10 mouse cellular contexts compared by ENCODE assay signal in genomic region chr8:77478913-77479273, GRCm38 (mm10). TPM values are rescaled to one million over a fixed set of nuclear protein-coding genes. Genes with fewer than 3 reads are reported as not detected.
DNase-seq lines count a peak whose midpoint lies in the region; ATAC-seq and TF ChIP-seq lines count a peak whose summit lies in the region.
"Had no signal": no experiment of that assay in that cellular context is flagged by ENCODE, and none has a peak within 500 bp of the region (broad histone marks: within the 10 kb centered on the region; RNA-seq: fewer than 3 reads in every experiment).

No protein-coding gene starts in this region.

- peak overlapping the region; percentile 6; the same call in 1 of the 2 replicates for H3K4me2 ChIP-seq in heart, embryonic 13.5 days
- H3K4me2 ChIP-seq in intestine, embryonic 14.5 days (ENCODE audit: low read length) = no peak overlapping the region
- H3K4me2 ChIP-seq in liver, embryonic 14.5 days (ENCODE audit: low read depth) = peak overlapping the region; percentile 30; the same call in 1 of the 2 replicates
- H3K4me2 ChIP-seq in stomach, embryonic 16.5 days (ENCODE audit: low read depth, low read length) = no peak overlapping the region

- H3K4me1 ChIP-seq in heart, embryonic 13.5 days = peaks cover 68% of the 10 kb centered on the region
- H3K4me1 ChIP-seq in intestine, embryonic 14.5 days (replicated peaks; ENCODE audit: control insufficient read depth, insufficient read depth, low read length) = peaks cover 35% of the 10 kb centered on the region
- peaks cover 15 to 31% of the 10 kb centered on the region in 2 experiments for H3K4me1 ChIP-seq in liver, embryonic 14.5 days (replicated peaks; ENCODE audit: control insufficient read depth in 2 of 2, insufficient read depth in 2 of 2, low read length in 1 of 2)
- peaks cover 43% of the 10 kb centered on the region for H3K4me1 ChIP-seq in stomach, embryonic 16.5 days (ENCODE audit: control insufficient read depth, insufficient read depth, low read length)

- H3K9ac ChIP-seq in heart, embryonic 13.5 days = peak overlapping the region; percentile 8; the same call in 1 of the 2 replicates
- H3K9ac ChIP-seq in intestine, embryonic 14.5 days (ENCODE audit: low read length) = no peak overlapping the region
- no peak overlapping the region for H3K9ac ChIP-seq in liver, embryonic 14.5 days (replicated peaks)
- no peak overlapping the region for H3K9ac ChIP-seq in stomach, embryonic 16.5 days (ENCODE audit: low read length)

- peak overlapping the region; percentile 73 for H3K27ac ChIP-seq in heart, embryonic 13.5 days (replicated peaks)
- peak overlapping the region; percentile 38; the same call in 1 of the 2 replicates for H3K27ac ChIP-seq in intestine, embryonic 14.5 days (ENCODE audit: low read depth)
- no peak overlapping the region; the same call in 1 of the 2 replicates for H3K27ac ChIP-seq in liver, embryonic 14.5 days
- peak overlapping the region; percentile 61 for H3K27ac ChIP-seq in stomach, embryonic 16.5 days (ENCODE audit: low read length)

- intact Hi-C loops in heart, postnatal 10 days (cut with DNase I) = no loop called here

- no peak for TF ChIP-seq EP300 in liver, embryonic 14.5 days (IDR thresholded peaks at IDR 0.05; ENCODE audit: low read depth)

- WGBS in heart, embryonic 13.5 days = 25% methylated on average over 2 of the region's 2 CpGs
- 28% methylated on average over 2 of the region's 2 CpGs for WGBS in intestine, embryonic 14.5 days
- WGBS in liver, embryonic 14.5 days (ENCODE audit: insufficient replicate concordance) = 18% methylated on average over 2 of the region's 2 CpGs
- 43% methylated on average over 2 of the region's 2 CpGs for WGBS in stomach, embryonic 16.5 days

- no peaks in the 10 kb centered on the region for H3K9me3 ChIP-seq in heart, embryonic 13.5 days
- H3K9me3 ChIP-seq in intestine, embryonic 14.5 days (ENCODE audit: control insufficient read depth, low read length) = no peaks in the 10 kb centered on the region
- no peaks in the 10 kb centered on the region for H3K9me3 ChIP-seq in liver, embryonic 14.5 days (ENCODE audit: control insufficient read depth, low read length)
- H3K9me3 ChIP-seq in stomach, embryonic 16.5 days (replicated peaks; ENCODE audit: control insufficient read depth, low read length) = no peaks in the 10 kb centered on the region

- no peaks in the 10 kb centered on the region for H3K27me3 ChIP-seq in heart, embryonic 13.5 days (replicated peaks)
- H3K27me3 ChIP-seq in intestine, embryonic 14.5 days (replicated peaks; ENCODE audit: control insufficient read depth, insufficient read depth, low read length) = no peaks in the 10 kb centered on the region
- no peaks in the 10 kb centered on the region for H3K27me3 ChIP-seq in liver, embryonic 14.5 days (ENCODE audit: control insufficient read depth, insufficient read depth, low read length)
- no peaks in the 10 kb centered on the region for H3K27me3 ChIP-seq in stomach, embryonic 16.5 days (ENCODE audit: control insufficient read depth, insufficient read depth, low read length)
- H3K27me3 ChIP-seq: CH12.LX had no signal

- no peak overlapping the region for H3K4me3 ChIP-seq in heart, embryonic 13.5 days
- H3K4me3 ChIP-seq in intestine, embryonic 14.5 days (ENCODE audit: low read depth, low read length) = no peak overlapping the region
- H3K4me3 ChIP-seq in liver, embryonic 14.5 days (ENCODE audit: insufficient read depth in 1 of 2, low read depth in 2 of 2, low read length in 2 of 2) = no peak overlapping the region
- no peak overlapping the region for H3K4me3 ChIP-seq in stomach, embryonic 16.5 days (replicated peaks; ENCODE audit: low read length)

- ATAC-seq in heart, embryonic 13.5 days (ENCODE audit: extremely low read depth, insufficient number of reproducible peaks, low FRiP score, low TSS enrichment) = peak; percentile 24; the same call in 1 of the 2 replicates
- peak; percentile 74 for ATAC-seq in intestine, embryonic 14.5 days (replicated peaks; ENCODE audit: low FRiP score, low TSS enrichment, low read depth)
- peak; percentile 77 for ATAC-seq in liver, embryonic 14.5 days (ENCODE audit: insufficient read depth)
- peak; percentile 87 for ATAC-seq in stomach, embryonic 16.5 days (ENCODE audit: insufficient read depth, low FRiP score)

- no peak for TF ChIP-seq CTCF in liver, embryonic 14.5 days (IDR thresholded peaks at IDR 0.05; ENCODE audit: low read depth)

- DNase-seq in heart, postnatal 10 days = no peak
- DNase-seq in intestine, embryonic 14.5 days (ENCODE audit: low spot score) = no peak
- peak in 1 of 3 experiments; percentile 17 for DNase-seq in liver, embryonic 14.5 days (ENCODE audit: low read depth in 3 of 3, low spot score in 3 of 3)
- DNase-seq in testis, postnatal 14 days (ENCODE audit: low spot score) = no peak
- no peak for DNase-seq in thymus, postnatal 25 days
- no peak for DNase-seq in layer of hippocampus, postnatal 14 days (ENCODE audit: low spot score in 2 of 2)
- DNase-seq: adrenal gland, postnatal 10 days had no signal

- H3K36me3 ChIP-seq in heart, embryonic 13.5 days = no peaks in the 10 kb centered on the region
- no peaks in the 10 kb centered on the region for H3K36me3 ChIP-seq in intestine, embryonic 14.5 days (ENCODE audit: control insufficient read depth, insufficient read depth, low read length)
- no peaks in the 10 kb centered on the region for H3K36me3 ChIP-seq in liver, embryonic 14.5 days (replicated peaks; ENCODE audit: control insufficient read depth, insufficient read depth, low read depth)
- H3K36me3 ChIP-seq in stomach, embryonic 16.5 days (ENCODE audit: control insufficient read depth, insufficient read depth, low read length) = no peaks in the 10 kb centered on the region

RNA-seq across cellular contexts. Expression of gene Arhgap10, which starts 38.9 kb away (rescaled TPM):
- polyA plus RNA-seq in heart, embryonic 13.5 days (2015; fragmentation: Nextera tagmentation; extraction: Ambion mirVana) = 20.3 and 20.7 TPM in 2 replicates
- 10 to 100 TPM; 54.5 to 54.6 TPM for total RNA-seq in heart, postnatal 10 days (2021)
- 33.6 and 37.0 TPM in 2 replicates for polyA plus RNA-seq in intestine, embryonic 14.5 days (2014; fragmentation: Nextera tagmentation; extraction: Ambion mirVana)
- 3.1 and 4.6 TPM in 2 replicates for polyA plus RNA-seq in liver, embryonic 14.5 days (2012; rRNA removed)
- 4.6 and 6.1 TPM in 2 replicates for polyA plus RNA-seq in liver, embryonic 14.5 days (2014; fragmentation: Nextera tagmentation; extraction: Ambion mirVana)
- 32.8 and 33.4 TPM in 2 replicates for polyA plus RNA-seq in stomach, embryonic 16.5 days (2015; fragmentation: Nextera tagmentation; extraction: Ambion mirVana)
- 1 to 10 TPM; 6.9 to 7.6 TPM for total RNA-seq in layer of hippocampus, postnatal 14 days (2021)

Comparison
In these comparisons a context has a peak if more than half of its experiments do, and no peak if none do; other contexts are left out.
1. ATAC-seq: peak in every context shown above with its lines; median percentile 87 in stomach, embryonic 16.5 days; 77 in liver, embryonic 14.5 days; 74 in intestine, embryonic 14.5 days; 24 in heart, embryonic 13.5 days.
2. H3K4me2 ChIP-seq: peak in heart, embryonic 13.5 days (single experiment) and liver, embryonic 14.5 days (single experiment); none in intestine, embryonic 14.5 days (single experiment) and stomach, embryonic 16.5 days (single experiment).